Mouse (Mus musculus): ENCODE measurements around the gene Ssc4d. TPM values are rescaled to one million over a fixed set of nuclear protein-coding genes. Genes with fewer than 3 reads are reported as not detected.
A peak's percentile ranks its signal among the peaks of the same experiment; 100 is the strongest.

The Ssc4d gene
- polyA plus RNA-seq, 1 experiment from 2014 or later = 1.7 TPM

- Histone ChIP-seq H3K36me3 (no peaks in the 10 kb centered on the region), H3K4me1 (peaks cover 6% of the 10 kb centered on the region; the same call in 1 of the 2 replicates), H3K9me3 (replicated peaks) (no peaks in the 10 kb centered on the region), H3K4me3 (no peak overlapping the region), H3K27me3 (ENCODE audit: low read depth, poor library complexity, severe bottlenecking) (peaks cover 22% of the 10 kb centered on the region), H3K27ac (replicated peaks) (no peak overlapping the region)
- DNase-seq (ENCODE audit: low spot score) = peak; percentile 45
- WGBS = 58% methylated on average over 1 of the region's 1 CpGs
These were observed 5.5 kb downstream of the Ssc4d start for GRCm38 (mm10) chr5:135968781-135969180.

GRCm38 (mm10) chr5:135966866-135967265 is 7.5 kb downstream of the Ssc4d start:
- WGBS = 67% methylated on average over 9 of the region's 9 CpGs
- Histone ChIP-seq H3K4me1 (peaks cover 19% of the 10 kb centered on the region), H3K4me3 (no peak overlapping the region), H3K27me3 (ENCODE audit: low read depth, poor library complexity, severe bottlenecking) (peaks cover 22% of the 10 kb centered on the region), H3K27ac (replicated peaks) (no peak overlapping the region), H3K9me3 (replicated peaks) (no peaks in the 10 kb centered on the region), H3K36me3 (no peaks in the 10 kb centered on the region)
- no peak for DNase-seq (ENCODE audit: low spot score)

- peak overlapping the region; percentile 24; the same call in 1 of the 2 replicates for H3K4me3 ChIP-seq
- WGBS = 14% methylated on average over 24 of the region's 24 CpGs
- no peak overlapping the region for H3K27ac ChIP-seq (replicated peaks)
- no peak for DNase-seq (ENCODE audit: low spot score)
- H3K9me3 ChIP-seq (replicated peaks) = no peaks in the 10 kb centered on the region
- H3K4me1 ChIP-seq = peaks cover 26% of the 10 kb centered on the region
- no peaks in the 10 kb centered on the region for H3K36me3 ChIP-seq
- H3K27me3 ChIP-seq (ENCODE audit: low read depth, poor library complexity, severe bottlenecking) = peaks cover 22% of the 10 kb centered on the region
These were observed 8.8 kb downstream of the Ssc4d start for GRCm38 (mm10) chr5:135965501-135965930.

- DNase-seq (ENCODE audit: low spot score) = no peak
- Histone ChIP-seq H3K4me1 (peaks cover 27% of the 10 kb centered on the region), H3K9me3 (replicated peaks) (no peaks in the 10 kb centered on the region), H3K27ac (replicated peaks) (peak overlapping the region; percentile 95), H3K27me3 (ENCODE audit: low read depth, poor library complexity, severe bottlenecking) (peaks cover 22% of the 10 kb centered on the region), H3K4me3 (peak overlapping the region; percentile 79), H3K36me3 (no peaks in the 10 kb centered on the region)
- WGBS = 4% methylated on average over 6 of the region's 6 CpGs
These were observed 11.1 kb downstream of the Ssc4d start for GRCm38 (mm10) chr5:135963280-135963627.

- peaks cover 22% of the 10 kb centered on the region for H3K27me3 ChIP-seq (ENCODE audit: low read depth, poor library complexity, severe bottlenecking)
- peak; percentile 98 for DNase-seq (ENCODE audit: low spot score)
- peak overlapping the region; percentile 95 for H3K27ac ChIP-seq (replicated peaks)
- H3K4me1 ChIP-seq = peaks cover 32% of the 10 kb centered on the region
- under 1% methylated on average over 63 of the region's 64 CpGs for WGBS
- H3K36me3 ChIP-seq = no peaks in the 10 kb centered on the region
- peak overlapping the region; percentile 79 for H3K4me3 ChIP-seq
- no peaks in the 10 kb centered on the region for H3K9me3 ChIP-seq (replicated peaks)
These were observed 11.6 kb downstream of the Ssc4d start for GRCm38 (mm10) chr5:135962492-135963279.

- peaks cover 35% of the 10 kb centered on the region for H3K4me1 ChIP-seq
- WGBS = 3% methylated on average over 11 of the region's 11 CpGs
These were observed 12.2 kb downstream of the Ssc4d start for GRCm38 (mm10) chr5:135962125-135962491.

GRCm38 (mm10) chr5:135960909-135961635 is 13.3 kb downstream of the Ssc4d start:
- peaks cover 22% of the 10 kb centered on the region for H3K27me3 ChIP-seq (ENCODE audit: low read depth, poor library complexity, severe bottlenecking)
- DNase-seq (ENCODE audit: low spot score) = no peak
- peaks cover 41% of the 10 kb centered on the region for H3K4me1 ChIP-seq
- 94% methylated on average over 15 of the region's 15 CpGs for WGBS
- peak overlapping the region; percentile 95 for H3K27ac ChIP-seq (replicated peaks)
- peak overlapping the region; percentile 79; the same call in 1 of the 2 replicates for H3K4me3 ChIP-seq
- H3K9me3 ChIP-seq (replicated peaks) = no peaks in the 10 kb centered on the region
- no peaks in the 10 kb centered on the region for H3K36me3 ChIP-seq

More at GRCm38 (mm10) chr5:135962125-135962491, 12.2 kb downstream of the Ssc4d start:
- H3K9me3 ChIP-seq (replicated peaks) = no peaks in the 10 kb centered on the region
- H3K4me3 ChIP-seq = peak overlapping the region; percentile 79
- no peak for DNase-seq (ENCODE audit: low spot score)
- H3K27ac ChIP-seq (replicated peaks) = peak overlapping the region; percentile 95
- H3K36me3 ChIP-seq = no peaks in the 10 kb centered on the region
- peaks cover 22% of the 10 kb centered on the region for H3K27me3 ChIP-seq (ENCODE audit: low read depth, poor library complexity, severe bottlenecking)

DNA sequence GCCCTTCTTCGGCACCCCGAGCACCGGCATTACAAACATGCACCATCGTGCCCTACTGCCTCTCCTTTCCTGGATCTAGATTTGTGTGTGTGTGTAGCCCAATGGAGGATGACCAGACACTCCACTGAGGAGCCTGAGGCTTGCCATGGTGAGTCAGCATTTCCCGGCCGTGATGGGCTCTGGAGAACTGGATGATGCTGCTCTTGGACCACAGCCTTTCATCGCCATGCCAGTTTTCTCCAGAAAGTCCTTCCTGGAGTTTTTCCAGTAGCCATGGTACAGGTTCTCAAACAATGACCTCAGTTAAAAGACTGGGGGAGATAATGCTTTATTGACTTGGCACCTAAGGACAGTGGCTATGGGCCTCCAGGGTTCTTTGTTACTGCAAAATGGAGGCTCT is 14.4 kb downstream of the Ssc4d start:
- no peaks in the 10 kb centered on the region for H3K9me3 ChIP-seq (replicated peaks)
- no peak overlapping the region for H3K27ac ChIP-seq (replicated peaks)
- peaks cover 35% of the 10 kb centered on the region for H3K4me1 ChIP-seq
- no peak overlapping the region for H3K4me3 ChIP-seq
- no peak for DNase-seq (ENCODE audit: low spot score)
- H3K27me3 ChIP-seq (ENCODE audit: low read depth, poor library complexity, severe bottlenecking) = peaks cover 10% of the 10 kb centered on the region
- no peaks in the 10 kb centered on the region for H3K36me3 ChIP-seq
- WGBS = 98% methylated on average over 7 of the region's 7 CpGs

DNA sequence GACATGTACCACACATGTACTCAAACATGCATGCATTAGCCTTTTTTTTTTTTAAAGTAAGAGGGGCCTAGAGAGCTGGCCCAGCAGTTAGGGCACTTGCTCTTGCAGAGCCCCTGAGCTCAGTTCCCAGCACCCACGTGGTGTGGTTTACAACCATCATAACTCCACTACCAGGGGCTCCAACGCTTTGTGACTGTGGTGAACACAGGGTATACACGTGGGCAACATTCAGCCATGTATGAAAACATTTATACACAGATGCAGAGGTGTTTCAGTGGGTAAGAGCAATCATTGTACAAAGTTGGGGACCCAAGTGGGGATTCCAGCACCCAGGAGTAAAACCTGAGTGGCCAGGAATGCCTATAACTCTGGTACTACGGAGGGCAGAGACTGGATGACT is 16.0 kb downstream of the Ssc4d start:
- peak overlapping the region; percentile 43 for H3K4me3 ChIP-seq
- DNase-seq (ENCODE audit: low spot score) = no peak
- no peaks in the 10 kb centered on the region for H3K27me3 ChIP-seq (ENCODE audit: low read depth, poor library complexity, severe bottlenecking)
- H3K36me3 ChIP-seq = no peaks in the 10 kb centered on the region
- 86% methylated on average over 4 of the region's 4 CpGs for WGBS
- H3K27ac ChIP-seq (replicated peaks) = peak overlapping the region; percentile 91
- H3K9me3 ChIP-seq (replicated peaks) = no peaks in the 10 kb centered on the region
- H3K4me1 ChIP-seq = peaks cover 35% of the 10 kb centered on the region

DNA sequence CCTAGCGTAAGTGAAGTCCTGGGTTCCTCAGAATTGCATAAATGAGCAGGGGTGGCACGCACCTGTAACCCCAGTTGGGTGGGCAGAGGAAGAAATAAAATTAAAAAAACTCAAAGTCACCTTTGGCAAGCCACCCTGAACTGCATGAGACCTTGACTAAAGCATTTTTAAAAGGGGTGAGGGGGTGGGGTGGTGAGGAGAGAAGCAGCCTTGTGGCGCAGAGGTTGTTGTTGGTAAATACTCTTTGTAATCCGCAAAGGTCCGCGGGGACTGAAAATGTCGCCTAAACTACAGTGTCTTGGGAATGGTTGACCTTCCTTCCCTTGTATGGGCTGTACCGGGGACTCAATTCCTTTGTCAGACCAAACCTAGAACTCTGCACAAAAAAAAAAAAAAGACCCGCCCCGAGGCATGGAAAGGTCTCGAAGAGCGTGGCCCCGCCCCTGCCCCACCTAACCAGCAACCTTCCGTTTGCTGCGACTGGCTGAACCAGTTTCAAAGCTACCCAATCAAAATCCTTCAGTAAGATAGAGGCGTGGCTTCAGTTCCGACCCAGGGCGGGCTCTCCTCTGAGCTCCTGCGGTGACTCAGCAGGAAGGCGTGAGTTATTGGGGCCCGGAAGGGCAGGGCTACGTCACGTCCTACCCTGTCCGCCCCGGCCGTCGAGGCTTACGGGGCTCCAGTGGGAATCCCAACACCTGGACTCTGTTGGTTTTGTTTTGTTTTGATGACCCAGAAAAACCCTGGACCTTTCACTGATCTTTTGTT is 16.9 kb downstream of the Ssc4d start:
- WGBS = 9% methylated on average over 28 of the region's 28 CpGs
- no peaks in the 10 kb centered on the region for H3K36me3 ChIP-seq
- H3K4me1 ChIP-seq = peaks cover 27% of the 10 kb centered on the region
- peak; percentile 93 for DNase-seq (ENCODE audit: low spot score)
- H3K9me3 ChIP-seq (replicated peaks) = no peaks in the 10 kb centered on the region
- H3K27ac ChIP-seq (replicated peaks) = peak overlapping the region; percentile 91
- no peaks in the 10 kb centered on the region for H3K27me3 ChIP-seq (ENCODE audit: low read depth, poor library complexity, severe bottlenecking)
- peak overlapping the region; percentile 43 for H3K4me3 ChIP-seq

DNA sequence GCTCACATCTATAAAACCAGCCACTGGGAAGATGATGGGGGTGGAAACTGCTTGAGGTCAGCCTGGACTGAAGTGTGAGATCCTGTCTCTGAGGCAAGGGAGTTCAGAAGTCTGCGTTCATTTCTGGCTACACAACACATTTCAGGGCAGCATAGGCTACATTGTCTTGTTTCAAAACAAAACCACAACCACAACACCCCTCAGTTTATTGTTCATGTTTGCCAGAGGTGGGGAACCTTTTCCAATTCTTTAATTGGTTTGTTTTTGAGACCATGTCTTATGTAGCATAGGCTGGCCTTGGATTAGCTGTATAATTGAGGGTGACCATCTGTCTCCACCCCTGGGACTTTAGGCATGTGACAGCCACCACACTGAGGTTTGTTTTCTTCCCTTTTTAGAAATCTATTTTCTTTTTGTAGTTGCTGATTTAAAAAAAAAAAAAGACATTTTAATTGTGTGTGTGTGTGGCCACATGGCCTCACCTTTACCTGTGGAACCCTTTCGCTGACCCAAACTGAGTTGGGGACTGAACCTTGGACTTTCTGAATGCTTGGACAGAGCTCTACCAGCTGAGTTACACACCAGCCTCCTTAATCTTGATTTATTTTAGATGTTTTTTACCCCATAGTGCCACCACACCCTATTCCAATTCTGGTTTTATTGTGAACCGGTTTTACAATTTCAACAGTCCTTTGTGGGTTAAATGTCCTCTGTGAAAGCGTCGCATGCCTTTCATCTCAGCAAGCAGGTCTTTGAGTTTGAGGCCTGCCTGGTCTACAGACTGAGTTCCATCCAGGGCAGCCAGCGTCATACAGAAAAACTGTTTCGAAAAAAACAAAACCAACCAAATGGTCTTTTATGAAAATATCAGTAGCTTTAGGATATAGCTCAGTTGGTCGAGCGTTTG is 17.8 kb downstream of the Ssc4d start:
- peak overlapping the region; percentile 43 for H3K4me3 ChIP-seq
- H3K36me3 ChIP-seq = no peaks in the 10 kb centered on the region
- H3K9me3 ChIP-seq (replicated peaks) = no peaks in the 10 kb centered on the region
- no peaks in the 10 kb centered on the region for H3K27me3 ChIP-seq (ENCODE audit: low read depth, poor library complexity, severe bottlenecking)
- no peak for DNase-seq (ENCODE audit: low spot score)
- peak overlapping the region; percentile 91 for H3K27ac ChIP-seq (replicated peaks)
- H3K4me1 ChIP-seq = peaks cover 19% of the 10 kb centered on the region
- 85% methylated on average over 9 of the region's 9 CpGs for WGBS

GRCm38 (mm10) chr5:135952830-135953229 is 21.5 kb downstream of the Ssc4d start:
- H3K36me3 ChIP-seq = no peaks in the 10 kb centered on the region
- no peak for DNase-seq (ENCODE audit: low spot score)
- H3K4me1 ChIP-seq = peaks cover 10% of the 10 kb centered on the region
- H3K9me3 ChIP-seq (replicated peaks) = no peaks in the 10 kb centered on the region
- H3K27me3 ChIP-seq (ENCODE audit: low read depth, poor library complexity, severe bottlenecking) = no peaks in the 10 kb centered on the region
- H3K27ac ChIP-seq (replicated peaks) = no peak overlapping the region
- no peak overlapping the region for H3K4me3 ChIP-seq
- 98% methylated on average over 2 of the region's 2 CpGs for WGBS

Data from midbrain, embryonic 10.5 days (tissue).